Mouse (Mus musculus) liver, embryonic 16.5 days (tissue): Measurements from ENCODE around the gene Gm6588. TPM values are rescaled to one million over a fixed set of nuclear protein-coding genes. Genes with fewer than 3 reads are reported as not detected.
A peak's percentile ranks its signal among the peaks of the same experiment; 100 is the strongest.

Experiments
- ATAC-seq: fragments of 200-750 bp; cut with Nextera tagmentation; 2 replicates; pipeline ENCODE4 v1.8.0; 2017; ENCODE audit warnings: low read depth, mild to moderate bottlenecking, moderate number of reproducible peaks, moderate library complexity
- H3K27ac ChIP-seq: fragments of 300-500 bp; sonication (generic); 2 replicates; pipeline ENCODE4 v1.5.1; 2014; ENCODE audit warnings: mild to moderate bottlenecking, low read length
- H3K27me3 ChIP-seq: fragments of 300-500 bp; sonication (generic); 2 replicates; pipeline ENCODE4 v1.6.1; 2014; ENCODE audit warnings: low read depth, low read length, mixed read lengths; ENCODE audit not compliant: control insufficient read depth, insufficient read depth
- H3K36me3 ChIP-seq: fragments of 300-500 bp; sonication (generic); 2 replicates; pipeline ENCODE4 v1.6.1; 2014; ENCODE audit warnings: mild to moderate bottlenecking; ENCODE audit not compliant: control insufficient read depth, insufficient read depth
- H3K4me1 ChIP-seq: fragments of 300-500 bp; sonication (generic); 2 replicates; pipeline ENCODE4 v1.6.1; 2014; ENCODE audit warnings: low read depth, low read length, mixed read lengths; ENCODE audit not compliant: control insufficient read depth
- H3K4me2 ChIP-seq: fragments of 300-500 bp; sonication (generic); 2 replicates; pipeline ENCODE4 v1.6.1; 2014; ENCODE audit warnings: low read depth, low read length, mixed read lengths
- H3K4me3 ChIP-seq: fragments of 300-500 bp; sonication (generic); 2 replicates; pipeline ENCODE4 v1.5.1; 2014; ENCODE audit warnings: low read depth, mild to moderate bottlenecking, low read length
- H3K9ac ChIP-seq: fragments of 300-500 bp; sonication (generic); 2 replicates; pipeline ENCODE4 v1.6.1; 2014; ENCODE audit warnings: low read depth, low read length
- H3K9me3 ChIP-seq: fragments of 300-500 bp; sonication (generic); replicated peaks from 2 replicates; pipeline ENCODE4 v1.6.1; 2016; ENCODE audit warnings: low read length; ENCODE audit not compliant: control insufficient read depth
- WGBS: fragments of 180-500 bp; shearing (Covaris S2); extraction: QIAGEN DNeasy Blood & Tissue Kit; methylation state at CpG from one replicate; pipeline ENCODE4 v1.1.7; 2014; ENCODE audit not compliant: insufficient replicate concordance; 5-methylcytosine and 5-hydroxymethylcytosine counted together
- polyA plus RNA-seq: library from polyadenylated mRNA; unstranded; fragments of >200 nt; fragmentation: Nextera tagmentation; extraction: Ambion mirVana; gene quantifications from 2 replicates; pipeline ENCODE4 v1.2.1, GENCODE M21; 2015

Gene Gm6588
- polyA plus RNA-seq, 1 experiment from 2014 or later, result not detected

DNA sequence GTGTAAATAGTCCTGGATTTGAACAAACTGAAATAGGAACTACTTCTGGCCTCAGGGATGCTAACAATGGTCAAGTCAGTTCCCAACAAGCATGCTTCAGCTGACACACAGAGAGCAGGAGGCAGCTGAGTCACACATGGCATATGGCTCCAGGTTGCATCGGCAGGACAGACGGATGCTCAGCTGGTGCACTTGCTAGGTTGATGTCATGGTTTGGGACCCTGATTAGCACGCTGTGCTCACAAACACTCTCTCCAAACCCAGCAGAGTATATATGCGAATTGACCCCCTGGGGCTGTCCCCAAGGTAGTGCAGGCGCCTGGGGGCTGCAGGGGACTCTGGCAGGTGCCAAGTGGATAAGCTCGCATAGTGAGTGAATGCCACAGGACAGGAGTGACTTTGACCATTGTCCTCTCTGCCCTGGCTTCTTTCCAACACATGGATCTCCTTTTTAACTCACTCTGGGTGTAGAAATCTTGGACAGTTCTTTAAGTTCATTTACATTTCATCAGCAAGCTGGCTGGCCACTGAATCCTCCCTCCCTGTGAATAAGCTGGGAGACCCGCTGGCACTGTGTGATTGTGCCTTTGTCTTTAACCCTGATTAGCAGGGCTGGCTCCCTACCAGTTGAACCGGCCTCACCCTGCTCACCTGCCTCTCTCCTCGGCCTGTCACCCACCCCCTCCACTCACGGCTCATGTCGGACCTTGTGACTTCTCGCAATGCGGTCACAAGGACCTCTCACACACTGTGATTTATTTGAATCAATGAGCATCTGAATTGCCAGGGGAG, 35.9 kb downstream of the Gm6588 start:
- Histone ChIP-seq H3K9ac (no peak overlapping the region), H3K9me3 (no peaks in the 10 kb centered on the region), H3K27ac (no peak overlapping the region), H3K27me3 (peaks cover 2% of the 10 kb centered on the region; the same call in 1 of the 2 replicates), H3K4me1 (no peaks in the 10 kb centered on the region; the same call in 1 of the 2 replicates), H3K36me3 (no peaks in the 10 kb centered on the region), H3K4me2 (no peak overlapping the region), H3K4me3 (no peak overlapping the region)
- no peak for ATAC-seq
- WGBS, result 22% methylated on average over 13 of the region's 13 CpGs

DNA sequence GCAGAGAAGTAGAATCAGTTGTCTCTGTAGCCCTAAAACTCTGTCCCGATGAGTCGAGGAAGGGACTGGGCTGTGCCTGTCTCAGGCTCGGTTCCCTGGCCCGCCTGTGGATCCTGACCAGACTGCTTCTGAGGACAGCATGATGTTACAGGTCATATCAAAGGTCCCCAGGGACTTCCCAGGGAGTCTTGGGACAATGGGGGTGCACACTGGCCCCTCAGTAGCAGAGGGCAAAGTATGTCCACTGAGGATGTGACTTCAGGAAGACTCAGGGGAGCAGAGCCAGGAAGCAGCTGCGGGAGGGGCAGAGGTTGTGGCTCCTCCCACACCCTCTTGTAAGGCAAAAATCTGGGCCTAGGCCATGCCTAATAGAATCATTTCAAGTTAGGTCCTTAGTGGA, 37.2 kb downstream of the Gm6588 start:
- 36% methylated on average over 5 of the region's 5 CpGs for WGBS
- H3K4me1 ChIP-seq, result no peaks in the 10 kb centered on the region; the same call in 1 of the 2 replicates
- no peak overlapping the region for H3K27ac ChIP-seq
- H3K9ac ChIP-seq, result no peak overlapping the region
- peaks cover 2% of the 10 kb centered on the region; the same call in 1 of the 2 replicates for H3K27me3 ChIP-seq
- H3K4me2 ChIP-seq, result no peak overlapping the region
- H3K36me3 ChIP-seq, result no peaks in the 10 kb centered on the region
- no peak for ATAC-seq
- H3K9me3 ChIP-seq, result no peaks in the 10 kb centered on the region; the same call in 1 of the 2 replicates
- H3K4me3 ChIP-seq, result no peak overlapping the region

DNA sequence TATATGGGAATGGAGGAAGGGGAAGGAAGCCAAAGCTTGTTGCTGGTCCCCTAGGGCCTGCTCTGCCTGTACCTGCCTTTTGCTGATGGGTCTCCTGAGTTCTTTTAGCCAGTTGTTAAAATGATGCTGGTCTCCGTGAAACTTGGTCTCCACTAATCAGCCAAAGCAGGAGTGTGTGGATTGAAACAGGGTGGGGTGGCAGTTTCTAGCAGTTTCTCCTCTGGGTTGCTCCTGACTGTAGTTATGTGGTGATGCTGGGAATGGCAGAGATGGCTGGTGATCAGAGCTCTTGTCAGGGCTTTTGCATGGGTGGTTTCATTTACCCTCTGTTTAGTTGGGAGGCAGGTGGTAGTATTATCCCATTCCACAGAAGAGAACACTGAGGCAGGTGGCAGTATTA, 38.3 kb downstream of the Gm6588 start:
- Histone ChIP-seq H3K27me3 (no peaks in the 10 kb centered on the region; the same call in 1 of the 2 replicates), H3K9ac (no peak overlapping the region), H3K27ac (peak overlapping the region; percentile 41), H3K4me2 (no peak overlapping the region), H3K9me3 (no peaks in the 10 kb centered on the region; the same call in 1 of the 2 replicates), H3K4me1 (no peaks in the 10 kb centered on the region; the same call in 1 of the 2 replicates), H3K36me3 (no peaks in the 10 kb centered on the region), H3K4me3 (no peak overlapping the region)
- 69% methylated on average over 1 of the region's 1 CpGs for WGBS
- peak; percentile 53; the same call in 1 of the 2 replicates for ATAC-seq

DNA sequence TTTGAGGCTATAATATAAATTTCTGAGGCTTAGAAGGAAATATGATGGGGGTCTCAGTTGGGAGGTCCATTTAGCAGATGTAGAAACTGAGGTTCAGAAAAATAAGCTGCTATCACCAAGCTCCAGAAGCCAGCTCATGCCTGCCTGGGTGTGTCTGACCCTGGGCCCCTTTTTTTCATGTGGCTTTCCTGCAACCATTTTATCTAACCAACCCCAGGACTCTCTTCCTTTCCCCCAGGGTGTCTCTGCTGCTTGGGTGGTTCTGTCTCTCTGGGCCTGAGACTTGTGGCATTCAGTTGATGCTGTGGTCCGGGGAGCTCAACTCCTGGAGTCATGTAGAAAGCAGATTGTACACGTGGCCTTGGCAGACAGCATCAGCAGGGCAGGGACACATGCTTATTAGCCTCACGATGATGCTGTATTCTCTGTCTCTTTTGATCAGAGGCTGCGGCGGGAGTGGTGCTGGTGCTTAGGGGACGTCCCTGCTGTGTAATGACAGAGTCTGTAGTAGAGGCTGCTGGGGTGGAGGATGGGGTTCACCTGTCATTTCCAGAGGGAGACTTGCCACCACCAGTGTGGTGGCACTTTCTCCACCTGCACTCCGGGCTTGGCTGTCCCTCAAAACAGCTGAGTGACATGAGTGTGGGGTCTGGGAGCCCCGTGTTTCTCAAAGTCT, 39.0 kb downstream of the Gm6588 start:
- Histone ChIP-seq H3K36me3 (no peaks in the 10 kb centered on the region), H3K27me3 (no peaks in the 10 kb centered on the region; the same call in 1 of the 2 replicates), H3K4me2 (no peak overlapping the region), H3K4me1 (no peaks in the 10 kb centered on the region; the same call in 1 of the 2 replicates), H3K27ac (peak overlapping the region; percentile 83), H3K9me3 (no peaks in the 10 kb centered on the region; the same call in 1 of the 2 replicates), H3K9ac (no peak overlapping the region), H3K4me3 (no peak overlapping the region)
- WGBS, result 39% methylated on average over 8 of the region's 8 CpGs
- ATAC-seq, result peak; percentile 87

GRCm38 (mm10) chr5:112491489-112491888, 42.3 kb downstream of the Gm6588 start:
- Histone ChIP-seq H3K4me2 (no peak overlapping the region), H3K27me3 (no peaks in the 10 kb centered on the region), H3K4me3 (no peak overlapping the region), H3K9ac (no peak overlapping the region), H3K9me3 (no peaks in the 10 kb centered on the region; the same call in 1 of the 2 replicates), H3K27ac (no peak overlapping the region), H3K36me3 (no peaks in the 10 kb centered on the region), H3K4me1 (no peaks in the 10 kb centered on the region; the same call in 1 of the 2 replicates)
- no peak for ATAC-seq
- 53% methylated on average over 11 of the region's 11 CpGs for WGBS

DNA sequence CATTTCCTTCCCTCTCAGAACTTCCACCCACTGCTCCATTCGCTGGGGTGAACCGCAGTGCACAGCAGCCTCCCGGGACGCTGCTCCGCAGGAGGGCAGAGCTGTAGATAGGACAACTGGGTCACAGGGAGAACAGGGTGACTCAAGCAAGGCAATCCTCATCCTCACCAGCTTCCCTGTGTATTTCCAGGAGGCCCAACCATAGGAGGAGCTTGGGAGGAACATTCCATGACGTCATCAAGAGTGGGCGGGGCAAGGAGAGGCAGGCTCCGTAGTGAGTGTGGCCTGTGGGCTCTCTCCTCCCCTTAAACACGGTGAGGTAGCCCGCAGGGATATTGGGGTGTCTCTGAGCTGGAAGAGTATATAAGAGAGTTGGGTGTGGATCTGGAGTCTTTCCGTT, 44.3 kb downstream of the Gm6588 start:
- Histone ChIP-seq H3K27me3 (no peaks in the 10 kb centered on the region), H3K9ac (no peak overlapping the region), H3K27ac (no peak overlapping the region), H3K4me3 (no peak overlapping the region), H3K4me1 (no peaks in the 10 kb centered on the region), H3K36me3 (no peaks in the 10 kb centered on the region), H3K4me2 (no peak overlapping the region), H3K9me3 (no peaks in the 10 kb centered on the region; the same call in 1 of the 2 replicates)
- ATAC-seq, result no peak
- WGBS, result 33% methylated on average over 11 of the region's 11 CpGs

- H3K9me3 ChIP-seq, result no peaks in the 10 kb centered on the region
- H3K36me3 ChIP-seq, result no peaks in the 10 kb centered on the region
- H3K4me3 ChIP-seq, result no peak overlapping the region
- H3K4me2 ChIP-seq, result no peak overlapping the region
- H3K27me3 ChIP-seq, result no peaks in the 10 kb centered on the region
- no peak for ATAC-seq
- no peak overlapping the region for H3K27ac ChIP-seq
- H3K4me1 ChIP-seq, result no peaks in the 10 kb centered on the region
- H3K9ac ChIP-seq, result no peak overlapping the region
- 61% methylated on average over 7 of the region's 7 CpGs for WGBS
Measured at GRCm38 (mm10) chr5:112496753-112497369, 47.6 kb downstream of the Gm6588 start.

DNA sequence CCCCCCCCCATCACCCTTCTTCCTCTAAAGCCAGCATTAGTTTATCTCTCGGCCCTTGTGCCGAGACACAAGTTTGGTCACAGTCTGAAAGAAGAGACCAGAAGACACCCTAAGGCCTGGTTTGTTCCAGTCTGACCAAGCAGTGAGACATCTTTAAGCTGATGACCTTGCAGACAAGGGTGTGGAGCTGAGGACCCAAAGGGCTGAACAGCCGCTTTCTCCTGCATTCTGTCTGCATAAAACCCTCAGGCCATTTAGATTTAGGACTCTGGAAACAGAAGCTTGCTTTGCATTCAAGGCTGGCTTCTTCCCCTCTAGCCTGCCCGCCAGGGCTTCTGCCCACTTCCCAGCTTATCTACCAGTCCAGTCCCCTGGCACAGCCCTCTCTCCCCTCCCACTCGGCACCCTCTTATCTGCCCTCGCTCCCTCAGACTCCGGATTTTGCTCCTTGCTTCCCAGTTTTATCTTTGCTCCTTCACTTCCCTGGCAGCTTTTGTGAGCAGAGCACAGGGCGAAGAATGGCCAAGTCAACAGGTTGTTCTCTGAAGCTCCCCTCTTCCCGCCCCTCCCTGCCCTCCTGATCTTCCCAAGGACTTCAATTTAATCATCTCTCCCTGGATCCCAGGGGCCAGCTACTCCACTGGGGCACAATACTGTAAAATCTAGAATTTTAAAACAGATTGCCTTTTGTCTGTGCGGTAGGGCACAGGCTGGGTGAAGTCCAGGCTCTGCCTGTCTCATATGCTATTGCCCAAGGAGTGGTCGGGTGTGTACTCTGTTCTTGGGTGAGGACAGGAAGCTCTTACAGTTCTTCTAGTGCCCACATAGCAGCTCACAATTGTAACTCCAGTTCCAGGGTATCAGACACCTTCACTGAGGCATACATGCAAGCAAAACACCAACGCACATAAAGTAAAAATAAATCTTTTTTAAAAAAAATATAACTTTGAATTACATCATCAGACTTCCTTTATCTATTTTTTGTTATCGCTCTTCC, 50.0 kb downstream of the Gm6588 start:
- Histone ChIP-seq H3K4me2 (0 out of 2 replicates have a peak overlapping the region, but pooled peaks have one; percentile 24), H3K36me3 (no peaks in the 10 kb centered on the region), H3K9ac (no peak overlapping the region), H3K9me3 (no peaks in the 10 kb centered on the region), H3K4me3 (no peak overlapping the region), H3K27me3 (no peaks in the 10 kb centered on the region), H3K4me1 (no peaks in the 10 kb centered on the region), H3K27ac (no peak overlapping the region)
- ATAC-seq, result peak; percentile 85
- WGBS, result 41% methylated on average over 13 of the region's 13 CpGs
